Mouse (Mus musculus) neural tube, embryonic 11.5 days (tissue): Measurements from ENCODE around the gene Med13l. TPM values are rescaled to one million over a fixed set of nuclear protein-coding genes. Genes with fewer than 3 reads are reported as not detected.
"Not testable (repeated sequence)": the region's sequence is repeated elsewhere in the genome, so short reads cannot be mapped to it uniquely, and the experiment has no call there.

ENCODE experiments used
- ATAC-seq: fragments of 200-750 bp; cut with Nextera tagmentation; 2 replicates; pipeline ENCODE4 v1.8.0; 2017; ENCODE audit warnings: moderate number of reproducible peaks, mild to moderate bottlenecking, moderate TSS enrichment, moderate library complexity; ENCODE audit not compliant: insufficient read depth, low FRiP score, low TSS enrichment
- DNase-seq: peaks from one replicate; pipeline ENCODE4 v3.0.0-alpha.2; 2015; ENCODE audit warnings: low spot score
- H3K27ac ChIP-seq: fragments of 300-500 bp; sonication (generic); 2 replicates; pipeline ENCODE4 v1.5.1; 2014; ENCODE audit warnings: low read depth, mild to moderate bottlenecking, low read length
- H3K27me3 ChIP-seq: fragments of 300-500 bp; sonication (generic); 2 replicates; pipeline ENCODE4 v1.6.1; 2014; ENCODE audit warnings: mild to moderate bottlenecking, low read length, mixed read lengths; ENCODE audit not compliant: control insufficient read depth, insufficient read depth
- H3K36me3 ChIP-seq: fragments of 300-500 bp; sonication (generic); 2 replicates; pipeline ENCODE4 v1.6.1; 2014; ENCODE audit warnings: mild to moderate bottlenecking, low read length, moderate library complexity, mixed read lengths; ENCODE audit not compliant: control insufficient read depth, insufficient read depth
- H3K4me1 ChIP-seq: fragments of 300-500 bp; sonication (generic); 2 replicates; pipeline ENCODE4 v1.6.1; 2014; ENCODE audit warnings: low read length, mixed read lengths; ENCODE audit not compliant: control insufficient read depth, insufficient read depth
- H3K4me2 ChIP-seq: fragments of 300-500 bp; sonication (generic); 2 replicates; pipeline ENCODE4 v1.6.1; 2014; ENCODE audit warnings: low read depth, mild to moderate bottlenecking, moderate library complexity
- H3K4me3 ChIP-seq: fragments of 300-500 bp; sonication (generic); 2 replicates; pipeline ENCODE4 v1.5.1; 2014; ENCODE audit warnings: low read depth, low read length
- H3K9ac ChIP-seq: fragments of 300-500 bp; sonication (generic); 2 replicates; pipeline ENCODE4 v1.6.1; 2014; ENCODE audit warnings: mild to moderate bottlenecking, low read length
- H3K9me3 ChIP-seq: fragments of 300-500 bp; sonication (generic); 2 replicates; pipeline ENCODE4 v1.6.1; 2016; ENCODE audit warnings: low read length; ENCODE audit not compliant: control insufficient read depth
- WGBS: fragments of 180-500 bp; shearing (Covaris S2); extraction: QIAGEN DNeasy Blood & Tissue Kit; methylation state at CpG from one replicate; pipeline ENCODE4 v1.1.7; 2014; 5-methylcytosine and 5-hydroxymethylcytosine counted together
- polyA plus RNA-seq: library from polyadenylated mRNA; unstranded; fragments of >200 nt; fragmentation: Nextera tagmentation; extraction: Ambion mirVana; gene quantifications from 2 replicates; pipeline ENCODE4 v1.2.1, GENCODE M21; 2014

The Med13l gene
- polyA plus RNA-seq, 1 experiment from 2014 or later = 14.6 TPM

DNA sequence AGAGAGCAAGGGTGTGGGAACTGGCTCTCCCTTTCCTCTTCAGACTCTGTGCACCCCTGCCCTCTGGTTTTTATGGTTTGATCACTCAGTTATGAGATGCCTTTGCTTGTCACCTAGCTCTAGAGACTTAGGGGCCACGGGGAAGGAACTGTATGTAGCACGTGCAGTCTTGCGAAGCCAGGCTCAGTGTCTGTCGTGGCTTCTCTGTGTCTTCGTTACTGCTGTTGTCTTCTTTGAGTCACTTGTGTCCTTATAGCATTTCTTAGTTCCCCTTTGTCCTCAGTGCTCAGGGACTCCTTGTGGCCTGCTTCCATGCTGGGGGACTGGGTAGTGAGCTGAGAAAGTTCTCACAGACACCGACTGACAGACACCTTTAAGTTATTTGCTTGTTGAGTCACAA, 86.9 kb downstream of the Med13l start:
- ATAC-seq = no peak
- no peaks in the 10 kb centered on the region for H3K36me3 ChIP-seq
- H3K27me3 ChIP-seq = no peaks in the 10 kb centered on the region
- H3K27ac ChIP-seq = no peak overlapping the region
- no peak overlapping the region for H3K4me3 ChIP-seq
- no peaks in the 10 kb centered on the region for H3K9me3 ChIP-seq
- peaks cover 22% of the 10 kb centered on the region for H3K4me1 ChIP-seq
- 74% methylated on average over 6 of the region's 6 CpGs for WGBS
- no peak for DNase-seq
- no peak overlapping the region for H3K4me2 ChIP-seq
- no peak overlapping the region for H3K9ac ChIP-seq

- no peaks in the 10 kb centered on the region for H3K9me3 ChIP-seq
- no peak for DNase-seq
- no peaks in the 10 kb centered on the region for H3K36me3 ChIP-seq
- WGBS = 71% methylated on average over 10 of the region's 10 CpGs
- peaks cover 19% of the 10 kb centered on the region for H3K4me1 ChIP-seq
- H3K4me2 ChIP-seq = no peak overlapping the region
- no peak for ATAC-seq
- no peak overlapping the region for H3K4me3 ChIP-seq
- no peak overlapping the region for H3K9ac ChIP-seq
- no peak overlapping the region for H3K27ac ChIP-seq
- no peaks in the 10 kb centered on the region for H3K27me3 ChIP-seq
These were observed 88.9 kb downstream of the Med13l start for GRCm38 (mm10) chr5:118649215-118650006.

- no peaks in the 10 kb centered on the region for H3K27me3 ChIP-seq
- ATAC-seq (no peak), DNase-seq (no peak)
- no peak overlapping the region for H3K4me3 ChIP-seq
- H3K9me3 ChIP-seq = no peaks in the 10 kb centered on the region
- H3K4me1 ChIP-seq = peaks cover 18% of the 10 kb centered on the region
- WGBS = 71% methylated on average over 4 of the region's 4 CpGs
- no peaks in the 10 kb centered on the region for H3K36me3 ChIP-seq
- H3K27ac ChIP-seq = no peak overlapping the region
- H3K4me2 ChIP-seq = no peak overlapping the region
- no peak overlapping the region for H3K9ac ChIP-seq
These were observed 89.6 kb downstream of the Med13l start for GRCm38 (mm10) chr5:118650007-118650548.

DNA sequence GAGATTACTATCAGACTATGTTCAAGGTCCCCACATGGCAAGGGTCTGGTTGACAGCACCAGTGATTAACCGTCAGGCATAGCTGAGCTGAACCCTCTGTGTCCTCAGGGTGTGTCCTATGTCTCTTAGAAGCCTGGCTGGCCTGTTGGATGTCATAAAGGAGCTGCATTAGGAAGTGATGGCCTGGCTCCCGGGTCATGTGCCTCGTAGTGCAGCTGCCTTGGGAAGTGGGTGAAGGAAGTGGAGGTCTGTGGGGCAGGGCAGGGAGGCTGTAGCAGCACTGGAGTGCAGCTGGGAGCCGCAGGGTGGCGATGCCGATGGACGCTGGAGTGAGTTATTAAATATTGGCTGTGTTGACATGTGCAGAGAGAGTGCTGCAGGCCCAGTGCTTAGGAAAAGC, 90.3 kb downstream of the Med13l start:
- DNase-seq (no peak), ATAC-seq (no peak)
- Histone ChIP-seq H3K27me3 (no peaks in the 10 kb centered on the region), H3K27ac (0 out of 2 replicates have a peak overlapping the region, but pooled peaks have one; percentile 8), H3K4me1 (peaks cover 15% of the 10 kb centered on the region), H3K4me2 (no peak overlapping the region), H3K9ac (no peak overlapping the region), H3K9me3 (no peaks in the 10 kb centered on the region), H3K36me3 (no peaks in the 10 kb centered on the region), H3K4me3 (no peak overlapping the region)
- 63% methylated on average over 7 of the region's 7 CpGs for WGBS

DNA sequence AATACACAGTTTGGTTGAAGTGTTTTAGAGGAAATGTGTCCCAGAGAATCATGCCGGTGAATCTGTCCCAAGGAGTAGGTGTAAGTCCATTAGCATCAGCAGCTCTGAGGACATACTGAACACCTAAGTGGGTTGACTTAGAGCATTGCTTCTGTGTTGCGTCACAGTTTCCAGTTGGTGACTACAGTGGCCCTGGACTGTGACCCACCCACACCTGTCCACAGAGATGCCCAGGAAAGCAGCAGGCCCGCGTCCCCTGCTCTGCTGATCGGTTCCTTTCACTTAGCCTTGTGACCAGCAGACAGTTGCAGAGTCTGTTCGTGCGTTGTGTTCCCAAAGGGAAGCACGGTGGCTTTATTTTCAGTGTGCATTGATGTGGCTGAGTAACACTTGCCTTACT, 92.1 kb downstream of the Med13l start:
- Histone ChIP-seq H3K36me3 (no peaks in the 10 kb centered on the region), H3K4me2 (no peak overlapping the region), H3K4me1 (peaks cover 16% of the 10 kb centered on the region), H3K9me3 (no peaks in the 10 kb centered on the region), H3K27me3 (no peaks in the 10 kb centered on the region), H3K4me3 (no peak overlapping the region), H3K27ac (no peak overlapping the region), H3K9ac (no peak overlapping the region)
- WGBS = 93% methylated on average over 8 of the region's 8 CpGs
- no peak for ATAC-seq
- no peak for DNase-seq

- WGBS = 93% methylated on average over 4 of the region's 5 CpGs
- not testable (repeated sequence) for H3K27me3 ChIP-seq, H3K4me2 ChIP-seq, H3K36me3 ChIP-seq, H3K9ac ChIP-seq, H3K4me3 ChIP-seq, ATAC-seq, H3K9me3 ChIP-seq, DNase-seq, H3K27ac ChIP-seq
- H3K4me1 ChIP-seq = peaks cover 14% of the 10 kb centered on the region
These were observed 92.6 kb downstream of the Med13l start for GRCm38 (mm10) chr5:118653119-118653518.

- Histone ChIP-seq H3K9ac (no peak overlapping the region), H3K4me3 (no peak overlapping the region), H3K27ac (no peak overlapping the region), H3K9me3 (no peaks in the 10 kb centered on the region), H3K4me1 (peaks cover 14% of the 10 kb centered on the region), H3K36me3 (no peaks in the 10 kb centered on the region), H3K4me2 (no peak overlapping the region), H3K27me3 (no peaks in the 10 kb centered on the region)
- ATAC-seq (no peak), DNase-seq (no peak)
- 79% methylated on average over 11 of the region's 11 CpGs for WGBS
These were observed 94.1 kb downstream of the Med13l start for GRCm38 (mm10) chr5:118654599-118654998.

DNA sequence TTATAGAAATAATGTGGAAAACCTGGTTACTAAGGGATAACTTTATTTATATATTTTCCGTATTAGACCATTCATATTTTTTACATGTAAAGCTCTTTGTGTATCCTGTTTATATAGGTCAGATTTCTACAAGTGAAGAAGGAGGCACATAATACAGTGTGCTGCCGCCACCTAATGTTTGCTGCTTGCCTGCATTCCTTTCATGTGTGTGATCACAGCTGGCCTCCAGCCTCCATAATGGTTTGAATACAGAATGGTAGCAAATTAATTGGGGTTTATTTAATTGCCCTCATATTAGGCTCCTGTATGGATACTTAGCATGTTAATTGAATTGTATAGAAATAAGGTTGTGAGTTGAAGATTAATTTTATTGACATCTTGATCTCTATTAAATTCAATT, 94.5 kb downstream of the Med13l start:
- Histone ChIP-seq H3K27me3 (no peaks in the 10 kb centered on the region), H3K9ac (no peak overlapping the region), H3K4me3 (no peak overlapping the region), H3K9me3 (no peaks in the 10 kb centered on the region), H3K4me1 (peaks cover 14% of the 10 kb centered on the region), H3K27ac (no peak overlapping the region), H3K36me3 (no peaks in the 10 kb centered on the region), H3K4me2 (no peak overlapping the region)
- WGBS = 62% methylated on average over 2 of the region's 2 CpGs
- no peak for ATAC-seq
- no peak for DNase-seq

- H3K27me3 ChIP-seq = no peaks in the 10 kb centered on the region
- H3K4me1 ChIP-seq = peaks cover 12% of the 10 kb centered on the region
- no peaks in the 10 kb centered on the region for H3K9me3 ChIP-seq
- no peak overlapping the region for H3K9ac ChIP-seq
- no peak for DNase-seq
- no peak overlapping the region for H3K4me3 ChIP-seq
- no peak overlapping the region for H3K4me2 ChIP-seq
- no peaks in the 10 kb centered on the region for H3K36me3 ChIP-seq
- ATAC-seq = no peak
- no peak overlapping the region for H3K27ac ChIP-seq
- WGBS = 64% methylated on average over 7 of the region's 7 CpGs
These were observed 94.9 kb downstream of the Med13l start for GRCm38 (mm10) chr5:118655428-118655827.
